ENCODE assay signal across 7 mouse cellular contexts in the genomic region with DNA sequence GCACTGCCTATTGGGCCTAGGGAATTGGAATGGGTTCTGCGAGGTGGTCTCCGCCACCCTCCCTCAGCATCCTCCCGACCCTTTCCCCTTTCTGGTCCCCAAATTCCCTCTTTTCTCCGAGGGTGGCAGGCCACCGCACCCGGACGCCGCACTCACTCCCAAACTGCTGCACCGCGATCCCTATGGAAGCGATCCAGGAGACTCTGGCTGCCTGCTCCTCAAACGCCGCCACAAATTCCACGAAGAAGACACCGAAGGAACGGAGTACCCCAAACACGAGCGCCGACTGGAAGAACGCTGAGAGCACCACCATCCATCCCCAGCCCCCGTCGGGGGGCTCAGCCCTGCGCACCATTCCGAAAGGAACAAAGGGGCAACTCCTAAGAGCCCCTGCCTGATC. TPM values are rescaled to one million over a fixed set of nuclear protein-coding genes. Genes with fewer than 3 reads are reported as not detected.
DNase-seq lines count a peak whose midpoint lies in the region; ATAC-seq and TF ChIP-seq lines count a peak whose summit lies in the region.

No protein-coding gene starts in this region.

- no peaks in the 10 kb centered on the region for H3K36me3 ChIP-seq in lung, embryonic 15.5 days
- peaks cover 16% of the 10 kb centered on the region for H3K36me3 ChIP-seq in hindbrain, embryonic 14.5 days (replicated peaks; ENCODE audit: control insufficient read depth, insufficient read depth)
- H3K36me3 ChIP-seq in midbrain, embryonic 15.5 days (replicated peaks), result 0 out of 2 replicates have a peak, but pooled peaks cover 6% of the 10 kb centered on the region

- 3% methylated on average over 24 of the region's 24 CpGs for WGBS in lung, embryonic 15.5 days
- WGBS in hindbrain, embryonic 14.5 days, result 1% methylated on average over 24 of the region's 24 CpGs
- WGBS in midbrain, embryonic 15.5 days, result under 1% methylated on average over 24 of the region's 24 CpGs

- DNase-seq in lung, postnatal 14 days, result no peak
- no peak for DNase-seq in hindbrain, embryonic 14.5 days (ENCODE audit: low spot score)
- no peak for DNase-seq in thymus, postnatal 4 days

- H3K9me3 ChIP-seq in lung, embryonic 15.5 days, result no peaks in the 10 kb centered on the region
- H3K9me3 ChIP-seq in hindbrain, embryonic 14.5 days (ENCODE audit: control insufficient read depth, low read length), result no peaks in the 10 kb centered on the region
- H3K9me3 ChIP-seq in midbrain, embryonic 15.5 days, result no peaks in the 10 kb centered on the region

- H3K27me3 ChIP-seq in lung, embryonic 15.5 days, result peaks cover 21% of the 10 kb centered on the region
- H3K27me3 ChIP-seq in hindbrain, embryonic 14.5 days (ENCODE audit: control insufficient read depth, insufficient read depth, low read length), result peaks cover 32% of the 10 kb centered on the region
- peaks cover 21% of the 10 kb centered on the region for H3K27me3 ChIP-seq in midbrain, embryonic 15.5 days (replicated peaks)

- no peak; the same call in 1 of the 2 replicates for ATAC-seq in lung, embryonic 15.5 days (ENCODE audit: borderline replicate concordance, extremely low read depth, low FRiP score, low TSS enrichment)
- ATAC-seq in hindbrain, embryonic 14.5 days (ENCODE audit: low FRiP score), result no peak
- no peak for ATAC-seq in midbrain, embryonic 15.5 days (replicated peaks)
- ATAC-seq in erythroid progenitor cell, adult 5-6 weeks (replicated peaks; ENCODE audit: low FRiP score, poor library complexity, severe bottlenecking), result no peak

- TF ChIP-seq POLR2A in cortical plate, adult 2 months (IDR thresholded peaks at IDR 0.05; ENCODE audit: extremely low read depth, insufficient read depth, low read length), result no peak

- H3K4me3 ChIP-seq in lung, embryonic 15.5 days, result peak overlapping the region; percentile 48
- peak overlapping the region; percentile 52 for H3K4me3 ChIP-seq in cortical plate, adult 2 months (ENCODE audit: insufficient read depth, low read length)
- peak overlapping the region; percentile 66 for H3K4me3 ChIP-seq in hindbrain, embryonic 14.5 days (replicated peaks; ENCODE audit: low read length)
- H3K4me3 ChIP-seq in midbrain, embryonic 15.5 days, result peak overlapping the region; percentile 58

- H3K4me2 ChIP-seq in lung, embryonic 15.5 days, result peak overlapping the region; percentile 96
- H3K4me2 ChIP-seq in hindbrain, embryonic 14.5 days (replicated peaks), result peak overlapping the region; percentile 91
- H3K4me2 ChIP-seq in midbrain, embryonic 15.5 days, result peak overlapping the region; percentile 88

- H3K4me1 ChIP-seq in lung, embryonic 15.5 days, result peaks cover 13% of the 10 kb centered on the region; the same call in 1 of the 2 replicates
- H3K4me1 ChIP-seq in cortical plate, adult 2 months (ENCODE audit: control insufficient read depth, insufficient read depth, low read length), result no peaks in the 10 kb centered on the region
- H3K4me1 ChIP-seq in hindbrain, embryonic 14.5 days (replicated peaks; ENCODE audit: control insufficient read depth, insufficient read depth, low read length), result peaks cover 27% of the 10 kb centered on the region
- H3K4me1 ChIP-seq in midbrain, embryonic 15.5 days, result peaks cover 36% of the 10 kb centered on the region

- H3K27ac ChIP-seq in lung, embryonic 15.5 days, result peak overlapping the region; percentile 79
- peak overlapping the region; percentile 5; the same call in 1 of the 2 replicates for H3K27ac ChIP-seq in cortical plate, adult 2 months (ENCODE audit: insufficient read depth, low read length)
- H3K27ac ChIP-seq in hindbrain, embryonic 14.5 days, result peak overlapping the region; percentile 91
- peak overlapping the region; percentile 89 for H3K27ac ChIP-seq in midbrain, embryonic 15.5 days

- TF ChIP-seq CTCF in cortical plate, adult 2 months (IDR thresholded peaks at IDR 0.05; ENCODE audit: extremely low read depth, insufficient read depth, low read length), result no peak

- peak overlapping the region; percentile 54 for H3K9ac ChIP-seq in lung, embryonic 15.5 days
- H3K9ac ChIP-seq in hindbrain, embryonic 14.5 days, result peak overlapping the region; percentile 88
- H3K9ac ChIP-seq in midbrain, embryonic 15.5 days, result peak overlapping the region; percentile 78

RNA-seq across cellular contexts. Expression of gene Slc16a13, which starts 0.5 kb away (rescaled TPM):
- polyA plus RNA-seq in lung, embryonic 15.5 days (2015; fragmentation: Nextera tagmentation; extraction: Ambion mirVana), result 5.5 and 6.0 TPM in 2 replicates
- polyA plus RNA-seq in cortical plate, adult 2 months (2012; rRNA removed), result 6.2 and 6.3 TPM in 2 replicates
- 12.9 and 13.4 TPM in 2 replicates for polyA plus RNA-seq in hindbrain, embryonic 14.5 days (2014; fragmentation: Nextera tagmentation; extraction: Ambion mirVana)
- 14.2 and 15.0 TPM in 2 replicates for polyA plus RNA-seq in midbrain, embryonic 15.5 days (2015; fragmentation: Nextera tagmentation; extraction: Ambion mirVana)
- total RNA-seq in erythroid progenitor cell, adult 5-6 weeks (2015; ENCODE audit: low replicate concordance), result 0.72 and 0.84 TPM in 2 replicates
- 0.39 and 2.3 TPM in 2 replicates for total RNA-seq in erythroid progenitor cell, adult 5-6 weeks (2017; ENCODE audit: low replicate concordance)

RNA-seq across cellular contexts. Expression of gene Slc16a11, which starts 7.8 kb away (rescaled TPM):
- 0.79 and 1.1 TPM in 2 replicates for polyA plus RNA-seq in lung, embryonic 15.5 days (2015; fragmentation: Nextera tagmentation; extraction: Ambion mirVana)
- 57.4 and 62.1 TPM in 2 replicates for polyA plus RNA-seq in cortical plate, adult 2 months (2012; rRNA removed)
- polyA plus RNA-seq in hindbrain, embryonic 14.5 days (2014; fragmentation: Nextera tagmentation; extraction: Ambion mirVana), result 3.5 and 4.7 TPM in 2 replicates
- 6.4 and 8.6 TPM in 2 replicates for polyA plus RNA-seq in midbrain, embryonic 15.5 days (2015; fragmentation: Nextera tagmentation; extraction: Ambion mirVana)
- not detected in 2 replicates for total RNA-seq in erythroid progenitor cell, adult 5-6 weeks (2015; ENCODE audit: low replicate concordance)
- not detected in 2 replicates for total RNA-seq in erythroid progenitor cell, adult 5-6 weeks (2017; ENCODE audit: low replicate concordance)

RNA-seq across cellular contexts. Expression of gene Bcl6b, which starts 9.3 kb away (rescaled TPM):
- 30.2 and 33.9 TPM in 2 replicates for polyA plus RNA-seq in lung, embryonic 15.5 days (2015; fragmentation: Nextera tagmentation; extraction: Ambion mirVana)
- 1.2 and 1.4 TPM in 2 replicates for polyA plus RNA-seq in cortical plate, adult 2 months (2012; rRNA removed)
- polyA plus RNA-seq in hindbrain, embryonic 14.5 days (2014; fragmentation: Nextera tagmentation; extraction: Ambion mirVana), result 5.0 and 5.2 TPM in 2 replicates
- polyA plus RNA-seq in midbrain, embryonic 15.5 days (2015; fragmentation: Nextera tagmentation; extraction: Ambion mirVana), result 5.3 and 5.6 TPM in 2 replicates
- 1.8 TPM in 1 of 2 replicates, not detected in the other for total RNA-seq in erythroid progenitor cell, adult 5-6 weeks (2015; ENCODE audit: low replicate concordance)
- total RNA-seq in erythroid progenitor cell, adult 5-6 weeks (2017; ENCODE audit: low replicate concordance), result 0.61 and 2.3 TPM in 2 replicates

RNA-seq across cellular contexts. Expression of gene 0610010K14Rik, which starts 17.4 kb away (rescaled TPM):
- polyA plus RNA-seq in lung, embryonic 15.5 days (2015; fragmentation: Nextera tagmentation; extraction: Ambion mirVana), result 175 and 179 TPM in 2 replicates
- 65.5 and 68.4 TPM in 2 replicates for polyA plus RNA-seq in cortical plate, adult 2 months (2012; rRNA removed)
- 155 and 161 TPM in 2 replicates for polyA plus RNA-seq in hindbrain, embryonic 14.5 days (2014; fragmentation: Nextera tagmentation; extraction: Ambion mirVana)
- 173 TPM in 2 replicates for polyA plus RNA-seq in midbrain, embryonic 15.5 days (2015; fragmentation: Nextera tagmentation; extraction: Ambion mirVana)
- total RNA-seq in erythroid progenitor cell, adult 5-6 weeks (2015; ENCODE audit: low replicate concordance), result 31.4 and 102 TPM in 2 replicates
- total RNA-seq in erythroid progenitor cell, adult 5-6 weeks (2017; ENCODE audit: low replicate concordance), result 14.5 and 24.2 TPM in 2 replicates

RNA-seq across cellular contexts. Expression of gene Gm21988, which starts 19.3 kb away (rescaled TPM):
- 10.8 and 11.0 TPM in 2 replicates for polyA plus RNA-seq in lung, embryonic 15.5 days (2015; fragmentation: Nextera tagmentation; extraction: Ambion mirVana)
- polyA plus RNA-seq in cortical plate, adult 2 months (2012; rRNA removed), result 10.0 and 10.4 TPM in 2 replicates
- 12.6 and 15.9 TPM in 2 replicates for polyA plus RNA-seq in hindbrain, embryonic 14.5 days (2014; fragmentation: Nextera tagmentation; extraction: Ambion mirVana)
- 13.0 and 14.1 TPM in 2 replicates for polyA plus RNA-seq in midbrain, embryonic 15.5 days (2015; fragmentation: Nextera tagmentation; extraction: Ambion mirVana)
- not detected in 2 replicates for total RNA-seq in erythroid progenitor cell, adult 5-6 weeks (2015; ENCODE audit: low replicate concordance)
- 4.1 TPM in 1 of 2 replicates, not detected in the other for total RNA-seq in erythroid progenitor cell, adult 5-6 weeks (2017; ENCODE audit: low replicate concordance)

Comparison
In these comparisons a context has a peak if more than half of its experiments do, and no peak if none do; other contexts are left out.
1. H3K27ac ChIP-seq: peak in every context shown above with its lines; median percentile 91 in hindbrain, embryonic 14.5 days; 89 in midbrain, embryonic 15.5 days; 79 in lung, embryonic 15.5 days; 5 in cortical plate, adult 2 months.